Mouse (Mus musculus): ENCODE measurements around the gene Tmem254a.
"Not testable (repeated sequence)": the region's sequence is repeated elsewhere in the genome, so short reads cannot be mapped to it uniquely, and the experiment has no call there.

Tmem254a gene

GRCm38 (mm10) chr14:25927562-25927881, at the start of gene Tmem254a:
Gene Tmem254a (minus strand): TSS chr14:25927672.
- DNase-seq (ENCODE audit: low read depth, low spot score): not testable (repeated sequence)

- not testable (repeated sequence) for DNase-seq (ENCODE audit: low read depth, low spot score)
These were observed 30.4 kb upstream of the Tmem254a start for GRCm38 (mm10) chr14:25957861-25958260.

GRCm38 (mm10) chr14:25938004-25938403, 10.5 kb upstream of the Tmem254a start, which contains the start of gene Cphx1:
Gene Cphx1 (plus strand): TSS chr14:25938304.
- DNase-seq (ENCODE audit: low read depth, low spot score): not testable (repeated sequence)

GRCm38 (mm10) chr14:25936867-25937630, 9.6 kb upstream of the Tmem254a start:
- not testable (repeated sequence) for DNase-seq (ENCODE audit: low read depth, low spot score)

GRCm38 (mm10) chr14:25926814-25927561, 484 bp downstream of the Tmem254a start:
- not testable (repeated sequence) for DNase-seq (ENCODE audit: low read depth, low spot score)

GRCm38 (mm10) chr14:25918427-25919170, 8.9 kb downstream of the Tmem254a start:
- DNase-seq (ENCODE audit: low read depth, low spot score): not testable (repeated sequence)

GRCm38 (mm10) chr14:25908976-25909375, 18.5 kb downstream of the Tmem254a start:
- not testable (repeated sequence) for DNase-seq (ENCODE audit: low read depth, low spot score)

GRCm38 (mm10) chr14:25907272-25907671, 20.2 kb downstream of the Tmem254a start:
- not testable (repeated sequence) for DNase-seq (ENCODE audit: low read depth, low spot score)

GRCm38 (mm10) chr14:25905243-25905642, 22.2 kb downstream of the Tmem254a start:
- not testable (repeated sequence) for DNase-seq (ENCODE audit: low read depth, low spot score)

GRCm38 (mm10) chr14:25903000-25903399, 24.5 kb downstream of the Tmem254a start, which contains the start of gene Plac9a:
Gene Plac9a (minus strand): TSS chr14:25903100.
- DNase-seq (ENCODE audit: low read depth, low spot score): not testable (repeated sequence)

- not testable (repeated sequence) for DNase-seq (ENCODE audit: low read depth, low spot score)
These were observed 31.8 kb downstream of the Tmem254a start for GRCm38 (mm10) chr14:25895686-25896085.

- not testable (repeated sequence) for DNase-seq (ENCODE audit: low read depth, low spot score)
These were observed 32.9 kb downstream of the Tmem254a start for GRCm38 (mm10) chr14:25894566-25894965.

- DNase-seq (ENCODE audit: low read depth, low spot score): not testable (repeated sequence)
These were observed 41.6 kb downstream of the Tmem254a start for GRCm38 (mm10) chr14:25885886-25886285.

- not testable (repeated sequence) for DNase-seq (ENCODE audit: low read depth, low spot score)
These were observed 45.7 kb downstream of the Tmem254a start for GRCm38 (mm10) chr14:25881769-25882168.

- DNase-seq (ENCODE audit: low read depth, low spot score): not testable (repeated sequence)
These were observed 50.8 kb downstream of the Tmem254a start for GRCm38 (mm10) chr14:25876640-25877039.

All from ES-CJ7 (cell line).